Mouse (Mus musculus) forebrain, postnatal 0 days (tissue): ENCODE measurements around the gene Pde6h. TPM values are rescaled to one million over a fixed set of nuclear protein-coding genes. Genes with fewer than 3 reads are reported as not detected.

Experiments
- ATAC-seq: fragments of 200-750 bp; cut with Nextera tagmentation; 2 replicates; pipeline ENCODE4 v1.8.0; 2017; ENCODE audit warnings: mild to moderate bottlenecking, moderate library complexity
- DNase-seq: peaks from one replicate; pipeline ENCODE4 v3.0.0-alpha.2; 2015
- H3K27ac ChIP-seq: fragments of 300-500 bp; sonication (generic); 2 replicates; pipeline ENCODE4 v1.5.1; 2014; ENCODE audit warnings: low read depth, mild to moderate bottlenecking, antibody characterized with exemption, low read length, moderate library complexity, mixed read lengths
- H3K27me3 ChIP-seq: fragments of 300-500 bp; sonication (generic); 2 replicates; pipeline ENCODE4 v1.6.1; 2014; ENCODE audit warnings: mild to moderate bottlenecking, low read length, mixed read lengths; ENCODE audit not compliant: insufficient read depth
- H3K36me3 ChIP-seq: fragments of 300-500 bp; sonication (generic); 2 replicates; pipeline ENCODE4 v1.6.1; 2014; ENCODE audit warnings: mild to moderate bottlenecking, moderate library complexity; ENCODE audit not compliant: insufficient read depth
- H3K4me1 ChIP-seq: fragments of 300-500 bp; sonication (generic); 2 replicates; pipeline ENCODE4 v1.6.1; 2014; ENCODE audit warnings: antibody characterized with exemption; ENCODE audit not compliant: insufficient read depth
- H3K4me2 ChIP-seq: fragments of 300-500 bp; sonication (generic); 2 replicates; pipeline ENCODE4 v1.6.1; 2014; ENCODE audit warnings: low read depth, mild to moderate bottlenecking, moderate library complexity
- H3K4me3 ChIP-seq: fragments of 300-500 bp; sonication (generic); 2 replicates; pipeline ENCODE4 v1.5.1; 2014; ENCODE audit warnings: low read depth, low read length, mixed read lengths
- H3K9ac ChIP-seq: fragments of 300-500 bp; sonication (generic); 2 replicates; pipeline ENCODE4 v1.6.1; 2014; ENCODE audit warnings: mild to moderate bottlenecking
- H3K9me3 ChIP-seq: fragments of 300-500 bp; sonication (generic); 2 replicates; pipeline ENCODE4 v1.6.1; 2016; ENCODE audit warnings: low read length
- CTCF ChIP-seq: sonication (generic); IDR thresholded peaks from 2 replicates; pipeline ENCODE4 v1.5.1; 2016; ENCODE audit warnings: antibody characterized with exemption, control low read depth, low read depth
- WGBS: fragments of 180-500 bp; shearing (Covaris S2); extraction: QIAGEN DNeasy Blood & Tissue Kit; methylation state at CpG from one replicate; pipeline ENCODE4 v1.1.7; 2014; 5-methylcytosine and 5-hydroxymethylcytosine counted together
- polyA plus RNA-seq: library from polyadenylated mRNA; unstranded; fragments of >200 nt; fragmentation: Nextera tagmentation; extraction: Ambion mirVana; gene quantifications from 2 replicates; pipeline ENCODE4 v1.2.1, GENCODE M21; 2015
- total RNA-seq: library from RNA; depleted of rRNA; stranded (reverse); fragments of >200 nt; gene quantifications from 2 replicates; pipeline ENCODE4 v1.2.3, GENCODE M21; 2014

The Pde6h gene
- total and polyA plus RNA-seq, 2 experiments from 2014 or later = 0.05 to 0.34 TPM

- no peak overlapping the region for H3K4me2 ChIP-seq
- DNase-seq (no peak), ATAC-seq (no peak)
- no peak for TF ChIP-seq CTCF
- WGBS = 86% methylated on average over 2 of the region's 2 CpGs
- no peak overlapping the region for H3K4me3 ChIP-seq
- no peaks in the 10 kb centered on the region for H3K27me3 ChIP-seq
- no peaks in the 10 kb centered on the region for H3K9me3 ChIP-seq
- H3K27ac ChIP-seq = no peak overlapping the region
- no peaks in the 10 kb centered on the region for H3K4me1 ChIP-seq
- H3K36me3 ChIP-seq = no peaks in the 10 kb centered on the region
- no peak overlapping the region for H3K9ac ChIP-seq
These were observed 24.7 kb upstream of the Pde6h start for GRCm38 (mm10) chr6:136898954-136899353.

- Histone ChIP-seq H3K4me3 (no peak overlapping the region), H3K4me1 (no peaks in the 10 kb centered on the region), H3K9me3 (no peaks in the 10 kb centered on the region), H3K36me3 (no peaks in the 10 kb centered on the region), H3K4me2 (no peak overlapping the region), H3K27me3 (no peaks in the 10 kb centered on the region), H3K9ac (no peak overlapping the region), H3K27ac (no peak overlapping the region)
- DNase-seq = no peak
- TF ChIP-seq CTCF = no peak
- 83% methylated on average over 4 of the region's 4 CpGs for WGBS
- ATAC-seq = no peak
These were observed 23.1 kb upstream of the Pde6h start for GRCm38 (mm10) chr6:136900369-136901009.

GRCm38 (mm10) chr6:136901010-136901409, 22.6 kb upstream of the Pde6h start:
- no peaks in the 10 kb centered on the region for H3K27me3 ChIP-seq
- H3K27ac ChIP-seq = no peak overlapping the region
- 87% methylated on average over 2 of the region's 2 CpGs for WGBS
- H3K36me3 ChIP-seq = no peaks in the 10 kb centered on the region
- no peaks in the 10 kb centered on the region for H3K4me1 ChIP-seq
- DNase-seq = no peak
- no peak overlapping the region for H3K4me3 ChIP-seq
- H3K4me2 ChIP-seq = no peak overlapping the region
- TF ChIP-seq CTCF = no peak
- H3K9me3 ChIP-seq = no peaks in the 10 kb centered on the region
- no peak for ATAC-seq
- no peak overlapping the region for H3K9ac ChIP-seq

GRCm38 (mm10) chr6:136902527-136902926, 21.1 kb upstream of the Pde6h start:
- ATAC-seq (no peak), DNase-seq (no peak)
- TF ChIP-seq CTCF = no peak
- H3K27me3 ChIP-seq = no peaks in the 10 kb centered on the region
- H3K4me1 ChIP-seq = no peaks in the 10 kb centered on the region
- H3K36me3 ChIP-seq = no peaks in the 10 kb centered on the region
- no peak overlapping the region for H3K4me3 ChIP-seq
- H3K27ac ChIP-seq = no peak overlapping the region
- no peaks in the 10 kb centered on the region for H3K9me3 ChIP-seq
- no peak overlapping the region for H3K9ac ChIP-seq
- no peak overlapping the region for H3K4me2 ChIP-seq
- 93% methylated on average over 9 of the region's 9 CpGs for WGBS

GRCm38 (mm10) chr6:136903885-136904470, 19.7 kb upstream of the Pde6h start:
- H3K27ac ChIP-seq = no peak overlapping the region
- 56% methylated on average over 8 of the region's 8 CpGs for WGBS
- TF ChIP-seq CTCF = no peak
- ATAC-seq (no peak), DNase-seq (no peak)
- H3K9ac ChIP-seq = no peak overlapping the region
- H3K27me3 ChIP-seq = no peaks in the 10 kb centered on the region
- H3K4me3 ChIP-seq = no peak overlapping the region
- no peaks in the 10 kb centered on the region for H3K36me3 ChIP-seq
- H3K4me1 ChIP-seq = no peaks in the 10 kb centered on the region
- H3K4me2 ChIP-seq = no peak overlapping the region
- no peaks in the 10 kb centered on the region for H3K9me3 ChIP-seq

- no peak overlapping the region for H3K4me2 ChIP-seq
- H3K4me3 ChIP-seq = no peak overlapping the region
- TF ChIP-seq CTCF = no peak
- 87% methylated on average over 19 of the region's 19 CpGs for WGBS
- ATAC-seq (no peak), DNase-seq (no peak)
- no peaks in the 10 kb centered on the region for H3K4me1 ChIP-seq
- no peaks in the 10 kb centered on the region for H3K36me3 ChIP-seq
- H3K9ac ChIP-seq = no peak overlapping the region
- H3K9me3 ChIP-seq = no peaks in the 10 kb centered on the region
- H3K27me3 ChIP-seq = no peaks in the 10 kb centered on the region
- H3K27ac ChIP-seq = no peak overlapping the region
These were observed 17.2 kb upstream of the Pde6h start for GRCm38 (mm10) chr6:136906283-136906936.

GRCm38 (mm10) chr6:136906937-136907293, 16.7 kb upstream of the Pde6h start:
- TF ChIP-seq CTCF = no peak
- H3K36me3 ChIP-seq = no peaks in the 10 kb centered on the region
- no peak overlapping the region for H3K4me3 ChIP-seq
- DNase-seq (no peak), ATAC-seq (no peak)
- no peak overlapping the region for H3K27ac ChIP-seq
- no peaks in the 10 kb centered on the region for H3K27me3 ChIP-seq
- WGBS = 79% methylated on average over 10 of the region's 10 CpGs
- no peaks in the 10 kb centered on the region for H3K9me3 ChIP-seq
- H3K4me1 ChIP-seq = no peaks in the 10 kb centered on the region
- no peak overlapping the region for H3K4me2 ChIP-seq
- no peak overlapping the region for H3K9ac ChIP-seq
